In the genomic region with DNA sequence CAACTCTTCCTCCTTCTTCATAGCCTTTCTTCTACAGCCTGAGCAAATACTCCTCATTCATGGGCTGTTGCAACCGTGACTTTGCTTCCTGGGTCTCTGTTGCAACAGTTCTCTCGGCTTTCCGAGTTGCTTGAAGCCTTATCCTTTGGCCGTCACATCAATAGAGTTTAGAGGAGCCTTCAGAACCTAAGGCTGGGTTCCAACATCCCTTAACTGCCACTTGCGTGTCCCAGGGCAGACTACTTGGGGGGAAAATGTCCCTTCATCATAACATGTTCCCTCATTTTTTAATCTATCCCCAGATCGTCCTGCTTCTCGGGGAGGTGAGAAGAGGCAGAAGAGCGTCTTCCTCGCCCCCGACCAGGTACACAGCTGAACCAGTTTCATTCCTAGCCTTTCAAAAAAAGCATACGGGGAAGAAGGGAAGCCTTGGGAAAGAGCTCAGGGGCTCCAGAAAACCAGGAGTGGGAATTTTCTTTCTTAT, we compare ENCODE assay signal across 8 mouse cellular contexts. TPM values are rescaled to one million over a fixed set of nuclear protein-coding genes. Genes with fewer than 3 reads are reported as not detected.
DNase-seq lines count a peak whose midpoint lies in the region; ATAC-seq and TF ChIP-seq lines count a peak whose summit lies in the region.

No protein-coding gene starts in this region.

- TF ChIP-seq POLR2A in kidney, adult 2 months (IDR thresholded peaks at IDR 0.05; ENCODE audit: low read depth, low read length): no peak
- 0 out of 2 replicates have a peak, but pooled peaks have one; percentile 14 for TF ChIP-seq POLR2A in bone marrow, adult 2 months (IDR thresholded peaks at IDR 0.05; ENCODE audit: borderline replicate concordance, control insufficient read depth, low read depth, low read length)

- no peak for ATAC-seq in forebrain, postnatal 0 days
- ATAC-seq in intestine, embryonic 16.5 days: peak; percentile 14
- ATAC-seq in lung, embryonic 15.5 days (ENCODE audit: borderline replicate concordance, extremely low read depth, low FRiP score, low TSS enrichment): no peak
- ATAC-seq in neutrophil, adult 5-6 weeks (ENCODE audit: extremely low read depth, insufficient number of reproducible peaks, low FRiP score, poor library complexity, severe bottlenecking): peak; percentile 50

- TF ChIP-seq CTCF in kidney, adult 2 months (conservative IDR thresholded peaks at IDR 0.05; ENCODE audit: insufficient read depth, insufficient read length, low read depth, low read length): no peak
- TF ChIP-seq CTCF in bone marrow, adult 2 months (IDR thresholded peaks at IDR 0.05; ENCODE audit: control insufficient read depth, insufficient read depth, low read length): no peak
- TF ChIP-seq CTCF in forebrain, postnatal 0 days (IDR thresholded peaks at IDR 0.05; ENCODE audit: low read depth): no peak

- under 1% methylated on average over 11 of the region's 11 CpGs for WGBS in kidney, adult 2 months
- WGBS in bone marrow, adult 2 months: under 1% methylated on average over 11 of the region's 11 CpGs
- WGBS in forebrain, postnatal 0 days: under 1% methylated on average over 11 of the region's 11 CpGs
- 1% methylated on average over 11 of the region's 11 CpGs for WGBS in intestine, embryonic 16.5 days
- WGBS in lung, embryonic 15.5 days: 0% methylated on average over 11 of the region's 11 CpGs

- no peaks in the 10 kb centered on the region for H3K27me3 ChIP-seq in kidney, adult 2 months (replicated peaks; ENCODE audit: control insufficient read depth, insufficient read depth, low read length)
- H3K27me3 ChIP-seq in forebrain, postnatal 0 days (ENCODE audit: insufficient read depth, low read length): no peaks in the 10 kb centered on the region
- H3K27me3 ChIP-seq in intestine, embryonic 16.5 days (replicated peaks; ENCODE audit: control insufficient read depth, insufficient read depth, low read length): no peaks in the 10 kb centered on the region
- H3K27me3 ChIP-seq in lung, embryonic 15.5 days: no peaks in the 10 kb centered on the region

- no peaks in the 10 kb centered on the region for H3K9me3 ChIP-seq in forebrain, postnatal 0 days (ENCODE audit: low read length)
- no peaks in the 10 kb centered on the region for H3K9me3 ChIP-seq in intestine, embryonic 16.5 days (ENCODE audit: control insufficient read depth, low read length)
- no peaks in the 10 kb centered on the region for H3K9me3 ChIP-seq in lung, embryonic 15.5 days

- peak overlapping the region; percentile 74 for H3K9ac ChIP-seq in forebrain, postnatal 0 days
- H3K9ac ChIP-seq in intestine, embryonic 16.5 days (ENCODE audit: low read depth, low read length): peak overlapping the region; percentile 88
- H3K9ac ChIP-seq in lung, embryonic 15.5 days: peak overlapping the region; percentile 76

- peak overlapping the region; percentile 87 for H3K27ac ChIP-seq in kidney, adult 2 months (ENCODE audit: insufficient read depth, low read depth, low read length)
- H3K27ac ChIP-seq in bone marrow, adult 2 months (ENCODE audit: control insufficient read depth, insufficient read depth, low read depth, low read length, poor library complexity): peak overlapping the region; percentile 98
- H3K27ac ChIP-seq in forebrain, postnatal 0 days (ENCODE audit: low read depth, low read length): peak overlapping the region; percentile 83
- H3K27ac ChIP-seq in intestine, embryonic 16.5 days (ENCODE audit: low read length): peak overlapping the region; percentile 97
- peak overlapping the region; percentile 98 for H3K27ac ChIP-seq in lung, embryonic 15.5 days

- peak overlapping the region; percentile 81 for H3K4me2 ChIP-seq in forebrain, postnatal 0 days (ENCODE audit: low read depth)
- peak overlapping the region; percentile 75 for H3K4me2 ChIP-seq in intestine, embryonic 16.5 days (ENCODE audit: low read depth, low read length)
- peak overlapping the region; percentile 72 for H3K4me2 ChIP-seq in lung, embryonic 15.5 days

- no peaks in the 10 kb centered on the region for H3K36me3 ChIP-seq in kidney, adult 2 months (ENCODE audit: control insufficient read depth, insufficient read depth, low read length)
- H3K36me3 ChIP-seq in forebrain, postnatal 0 days (ENCODE audit: insufficient read depth): no peaks in the 10 kb centered on the region
- no peaks in the 10 kb centered on the region for H3K36me3 ChIP-seq in intestine, embryonic 16.5 days (ENCODE audit: control insufficient read depth, insufficient read depth, low read length)
- no peaks in the 10 kb centered on the region for H3K36me3 ChIP-seq in lung, embryonic 15.5 days

- peaks cover 34% of the 10 kb centered on the region for H3K4me1 ChIP-seq in kidney, adult 2 months (ENCODE audit: control insufficient read depth, insufficient read depth, low read length)
- no peaks in the 10 kb centered on the region; the same call in 1 of the 2 replicates for H3K4me1 ChIP-seq in bone marrow, adult 2 months (ENCODE audit: control insufficient read depth, insufficient read depth, low read length)
- peaks cover 11% of the 10 kb centered on the region for H3K4me1 ChIP-seq in forebrain, postnatal 0 days (ENCODE audit: insufficient read depth)
- H3K4me1 ChIP-seq in intestine, embryonic 16.5 days (ENCODE audit: control insufficient read depth, insufficient read depth, low read length): peaks cover 27% of the 10 kb centered on the region
- peaks cover 19% of the 10 kb centered on the region for H3K4me1 ChIP-seq in lung, embryonic 15.5 days

- H3K4me3 ChIP-seq in kidney, adult 2 months (ENCODE audit: insufficient read depth, low read depth, low read length): peak overlapping the region; percentile 74
- peak overlapping the region; percentile 79 for H3K4me3 ChIP-seq in bone marrow, adult 2 months (replicated peaks; ENCODE audit: control insufficient read depth, low read depth, low read length)
- H3K4me3 ChIP-seq in forebrain, postnatal 0 days (ENCODE audit: low read depth, low read length): peak overlapping the region; percentile 66
- H3K4me3 ChIP-seq in intestine, embryonic 16.5 days (ENCODE audit: low read length): peak overlapping the region; percentile 71
- peak overlapping the region; percentile 70 for H3K4me3 ChIP-seq in lung, embryonic 15.5 days

- DNase-seq in kidney, adult 2 months: peak; percentile 60
- DNase-seq in kidney, adult 11 months: no peak
- DNase-seq in forebrain, postnatal 0 days: no peak
- DNase-seq in ovary, adult 18-20 months (ENCODE audit: low spot score): no peak

RNA-seq across cellular contexts. Expression of a gene that starts 0.5 kb away (rescaled TPM):
- polyA plus RNA-seq in kidney, adult 2 months (2012; rRNA removed): 25.6 and 27.0 TPM in 2 replicates
- 8.3 and 12.4 TPM in 2 replicates for polyA plus RNA-seq in bone marrow, adult 2 months (2011; ENCODE audit: insufficient read depth, insufficient read length, low replicate concordance, missing spikeins)
- total RNA-seq in forebrain, postnatal 0 days (2014; rRNA removed): 47.2 and 59.0 TPM in 2 replicates
- polyA plus RNA-seq in forebrain, postnatal 0 days (2015; fragmentation: Nextera tagmentation; extraction: Ambion mirVana): 51.4 and 60.4 TPM in 2 replicates
- polyA plus RNA-seq in intestine, embryonic 16.5 days (2015; fragmentation: Nextera tagmentation; extraction: Ambion mirVana): 15.0 and 16.1 TPM in 2 replicates
- polyA plus RNA-seq in lung, embryonic 15.5 days (2015; fragmentation: Nextera tagmentation; extraction: Ambion mirVana): 21.0 and 23.9 TPM in 2 replicates
- total RNA-seq in neutrophil, adult 5-6 weeks (2017): 12.0 and 13.3 TPM in 2 replicates

RNA-seq across cellular contexts. Expression of a gene that starts 1.3 kb away (rescaled TPM):
- 120 and 155 TPM in 2 replicates for polyA plus RNA-seq in kidney, adult 2 months (2012; rRNA removed)
- polyA plus RNA-seq in bone marrow, adult 2 months (2011; ENCODE audit: insufficient read depth, insufficient read length, low replicate concordance, missing spikeins): 50.3 and 67.0 TPM in 2 replicates
- 29.5 and 35.4 TPM in 2 replicates for total RNA-seq in forebrain, postnatal 0 days (2014; rRNA removed)
- polyA plus RNA-seq in forebrain, postnatal 0 days (2015; fragmentation: Nextera tagmentation; extraction: Ambion mirVana): 33.6 and 38.9 TPM in 2 replicates
- polyA plus RNA-seq in intestine, embryonic 16.5 days (2015; fragmentation: Nextera tagmentation; extraction: Ambion mirVana): 39.8 and 41.4 TPM in 2 replicates
- 38.1 and 41.6 TPM in 2 replicates for polyA plus RNA-seq in lung, embryonic 15.5 days (2015; fragmentation: Nextera tagmentation; extraction: Ambion mirVana)
- 107 and 116 TPM in 2 replicates for total RNA-seq in neutrophil, adult 5-6 weeks (2017)

RNA-seq across cellular contexts. Expression of a gene that starts 24.6 kb away (rescaled TPM):
- polyA plus RNA-seq in kidney, adult 2 months (2012; rRNA removed): 5.6 and 6.3 TPM in 2 replicates
- 3.8 and 4.3 TPM in 2 replicates for polyA plus RNA-seq in bone marrow, adult 2 months (2011; ENCODE audit: insufficient read depth, insufficient read length, low replicate concordance, missing spikeins)
- total RNA-seq in forebrain, postnatal 0 days (2014; rRNA removed): 0.14 and 0.54 TPM in 2 replicates
- 0.24 and 0.40 TPM in 2 replicates for polyA plus RNA-seq in forebrain, postnatal 0 days (2015; fragmentation: Nextera tagmentation; extraction: Ambion mirVana)
- 1.9 and 2.0 TPM in 2 replicates for polyA plus RNA-seq in intestine, embryonic 16.5 days (2015; fragmentation: Nextera tagmentation; extraction: Ambion mirVana)
- polyA plus RNA-seq in lung, embryonic 15.5 days (2015; fragmentation: Nextera tagmentation; extraction: Ambion mirVana): 1.6 and 2.3 TPM in 2 replicates
- 1.5 and 2.3 TPM in 2 replicates for total RNA-seq in neutrophil, adult 5-6 weeks (2017)

RNA-seq across cellular contexts. Expression of a gene that starts 31.4 kb away (rescaled TPM):
- polyA plus RNA-seq in kidney, adult 2 months (2012; rRNA removed): 0.09 and 0.41 TPM in 2 replicates
- 1.7 TPM in 1 of 2 replicates, not detected in the other for polyA plus RNA-seq in bone marrow, adult 2 months (2011; ENCODE audit: insufficient read depth, insufficient read length, low replicate concordance, missing spikeins)
- total RNA-seq in forebrain, postnatal 0 days (2014; rRNA removed): 0.23 and 0.33 TPM in 2 replicates
- not detected in 2 replicates for polyA plus RNA-seq in forebrain, postnatal 0 days (2015; fragmentation: Nextera tagmentation; extraction: Ambion mirVana)
- polyA plus RNA-seq in intestine, embryonic 16.5 days (2015; fragmentation: Nextera tagmentation; extraction: Ambion mirVana): 0.51 and 0.72 TPM in 2 replicates
- polyA plus RNA-seq in lung, embryonic 15.5 days (2015; fragmentation: Nextera tagmentation; extraction: Ambion mirVana): 4.0 and 4.1 TPM in 2 replicates
- total RNA-seq in neutrophil, adult 5-6 weeks (2017): not detected in 2 replicates

RNA-seq across cellular contexts. Expression of a gene that starts 32.2 kb away (rescaled TPM):
- polyA plus RNA-seq in kidney, adult 2 months (2012; rRNA removed): 143 and 173 TPM in 2 replicates
- polyA plus RNA-seq in bone marrow, adult 2 months (2011; ENCODE audit: insufficient read depth, insufficient read length, low replicate concordance, missing spikeins): 70.3 and 159 TPM in 2 replicates
- total RNA-seq in forebrain, postnatal 0 days (2014; rRNA removed): 59.4 and 72.6 TPM in 2 replicates
- polyA plus RNA-seq in forebrain, postnatal 0 days (2015; fragmentation: Nextera tagmentation; extraction: Ambion mirVana): 68.6 and 77.9 TPM in 2 replicates
- polyA plus RNA-seq in intestine, embryonic 16.5 days (2015; fragmentation: Nextera tagmentation; extraction: Ambion mirVana): 165 and 168 TPM in 2 replicates
- 201 and 203 TPM in 2 replicates for polyA plus RNA-seq in lung, embryonic 15.5 days (2015; fragmentation: Nextera tagmentation; extraction: Ambion mirVana)
- 162 and 168 TPM in 2 replicates for total RNA-seq in neutrophil, adult 5-6 weeks (2017)

Comparison
In these comparisons a context has a peak if more than half of its experiments do, and no peak if none do; other contexts are left out.
1. ATAC-seq: peak in intestine, embryonic 16.5 days (single experiment) and neutrophil, adult 5-6 weeks (single experiment); none in forebrain, postnatal 0 days (single experiment) and lung, embryonic 15.5 days (single experiment).
2. Peak in every context shown above with its lines, with median percentiles within 50 percentile points of each other: H3K27ac ChIP-seq, H3K4me3 ChIP-seq, H3K4me2 ChIP-seq and H3K9ac ChIP-seq.